16 mouse cellular contexts compared by ENCODE assay signal in genomic region chr13:96408786-96409185, GRCm38 (mm10).
"Had no signal": no experiment of that assay in that cellular context is flagged by ENCODE, and none has a peak within 500 bp of the region (broad histone marks: within the 10 kb centered on the region; RNA-seq: fewer than 3 reads in every experiment).

No protein-coding gene starts in this region.

- H3K9me3 ChIP-seq: megakaryocyte, embryonic 14.5 days; midbrain, embryonic 13.5 days; midbrain, embryonic 15.5 days; neural tube, embryonic 12.5 days; stomach, embryonic 15.5 days had no signal

- H3K27me3 ChIP-seq: megakaryocyte, embryonic 14.5 days; midbrain, embryonic 13.5 days; midbrain, embryonic 15.5 days; neural tube, embryonic 12.5 days; stomach, embryonic 15.5 days had no signal

- H3K4me2 ChIP-seq: lung, embryonic 14.5 days; midbrain, embryonic 11.5 days; midbrain, embryonic 13.5 days; midbrain, embryonic 15.5 days; neural tube, embryonic 12.5 days; stomach, embryonic 15.5 days had no signal

- H3K27ac ChIP-seq: macrophage; midbrain, embryonic 13.5 days; midbrain, embryonic 15.5 days; neural tube, embryonic 12.5 days; stomach, embryonic 15.5 days; stomach, postnatal 0 days had no signal

- H3K4me3 ChIP-seq: megakaryocyte, embryonic 14.5 days; midbrain, embryonic 13.5 days; midbrain, embryonic 15.5 days; neural tube, embryonic 12.5 days; stomach, embryonic 15.5 days had no signal

- ATAC-seq: liver, postnatal 0 days; midbrain, embryonic 13.5 days; midbrain, embryonic 15.5 days had no signal

- H3K4me1 ChIP-seq: megakaryocyte, embryonic 14.5 days; midbrain, embryonic 13.5 days; midbrain, embryonic 15.5 days; neural tube, embryonic 12.5 days; stomach, embryonic 15.5 days had no signal

- H3K9ac ChIP-seq: liver, postnatal 0 days; lung, embryonic 14.5 days; midbrain, embryonic 13.5 days; midbrain, embryonic 15.5 days; neural tube, embryonic 12.5 days; stomach, embryonic 15.5 days had no signal

- DNase-seq: liver, postnatal 0 days; lung, embryonic 14.5 days; lung, postnatal 14 days; lung, postnatal 36 days; right cerebral cortex, postnatal 14 days; thymus, adult 18-20 months; thymus, postnatal 14 days; thymus, postnatal 36 days had no signal
